Mouse (Mus musculus) cerebellum, adult 2 months (tissue): ENCODE results near the gene Samsn1. TPM values are rescaled to one million over a fixed set of nuclear protein-coding genes. Genes with fewer than 3 reads are reported as not detected.

Source experiments
- DNase-seq, 2 experiments: peaks; one replicate each; pipeline ENCODE4 v3.0.0; 2021
- H3K27ac ChIP-seq: fragments of 200-500 bp; 2 replicates; pipeline ENCODE4 v1.5.1; 2012; ENCODE audit warnings: low read length, control low read depth, inconsistent platforms; ENCODE audit not compliant: insufficient read depth
- H3K27me3 ChIP-seq: fragments of 200-500 bp; 2 replicates; pipeline ENCODE4 v1.6.1; 2012; ENCODE audit warnings: inconsistent platforms, mild to moderate bottlenecking, low read length, moderate library complexity; ENCODE audit not compliant: control insufficient read depth, insufficient read depth
- H3K4me1 ChIP-seq: fragments of 200-500 bp; 2 replicates; pipeline ENCODE4 v1.6.1; 2011; ENCODE audit warnings: low read length; ENCODE audit not compliant: control insufficient read depth, insufficient read depth
- H3K4me3 ChIP-seq: fragments of 200-500 bp; replicated peaks from 2 replicates; pipeline ENCODE3; 2011; ENCODE audit warnings: mild to moderate bottlenecking, low read depth, low read length, control low read depth; ENCODE audit not compliant: insufficient read depth
- CTCF ChIP-seq: fragments of 200-500 bp; IDR thresholded peaks from 2 replicates; pipeline ENCODE4 v1.5.1; 2011; ENCODE audit warnings: low read depth, mild to moderate bottlenecking, control low read depth, low read length, moderate library complexity, borderline replicate concordance; ENCODE audit not compliant: insufficient read depth
- POLR2A ChIP-seq: fragments of 200-500 bp; IDR thresholded peaks from 2 replicates; pipeline ENCODE4 v1.6.1; 2011; ENCODE audit warnings: low read length, control low read depth, borderline replicate concordance; ENCODE audit not compliant: insufficient read depth
- WGBS: fragments of 180-500 bp; shearing (Covaris S2); methylation state at CpG from one replicate; pipeline ENCODE4 v1.1.7; 2018; 5-methylcytosine and 5-hydroxymethylcytosine counted together
- polyA plus RNA-seq: library from polyadenylated mRNA; depleted of rRNA; stranded (reverse); fragments of >200 nt; gene quantifications from 2 replicates; pipeline ENCODE4 v1.2.3, GENCODE M21; 2012

Gene Samsn1
- polyA plus RNA-seq, 1 experiment = 0.80 TPM

DNA sequence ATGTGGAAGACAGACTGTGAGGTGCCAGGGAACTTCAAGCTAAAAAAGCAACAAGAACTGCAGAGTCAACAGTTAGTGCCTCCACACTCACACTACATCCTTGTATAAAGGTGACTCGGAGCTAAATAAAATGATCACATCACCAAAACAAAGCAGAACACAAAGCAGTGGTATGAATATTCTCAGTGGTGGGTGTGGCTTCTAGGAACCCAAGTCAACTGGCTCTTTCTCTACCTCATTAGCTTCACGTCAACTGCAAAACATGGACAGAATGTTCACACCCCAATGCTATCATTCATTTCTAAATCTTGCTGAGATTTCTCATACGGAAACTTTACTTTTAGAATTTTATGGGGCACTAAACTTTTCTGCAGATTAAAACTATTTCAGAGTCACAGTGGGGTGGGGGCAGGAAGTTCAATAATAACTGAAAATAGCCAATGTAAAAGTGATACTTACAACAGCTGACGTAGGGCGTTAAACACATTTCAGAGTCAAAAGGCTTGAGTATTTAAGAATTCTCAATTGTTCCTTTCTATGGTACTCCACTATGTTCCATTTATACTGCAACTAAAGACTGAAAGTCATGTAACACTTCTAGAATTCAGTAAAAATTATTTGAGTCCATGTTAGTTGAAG, 127.7 kb downstream of the Samsn1 start:
- H3K4me1 ChIP-seq = no peaks in the 10 kb centered on the region
- 92% methylated on average over 5 of the region's 5 CpGs for WGBS
- no peaks in the 10 kb centered on the region for H3K27me3 ChIP-seq
- H3K4me3 ChIP-seq = no peak overlapping the region
- no peak for DNase-seq
- H3K27ac ChIP-seq = no peak overlapping the region
- TF ChIP-seq POLR2A (no peak), CTCF (no peak)

DNA sequence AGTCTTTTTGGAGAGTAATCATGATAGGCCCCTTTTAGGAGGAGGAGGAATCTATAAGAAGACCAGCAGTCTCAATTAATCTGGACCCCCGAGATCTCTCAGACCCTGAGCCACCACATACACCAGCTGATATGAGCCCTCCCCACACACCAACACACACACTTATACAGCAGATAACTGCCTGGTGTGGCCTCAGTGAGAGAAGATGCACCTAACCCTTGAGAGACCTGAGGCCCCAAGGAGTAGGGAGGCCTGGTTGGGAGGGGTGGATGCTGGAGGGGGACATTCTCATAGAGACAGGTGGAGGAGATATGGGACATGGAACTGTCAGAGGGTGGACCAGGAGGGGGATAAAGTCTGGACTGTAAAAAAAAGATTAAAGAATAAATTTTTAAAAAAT, 128.6 kb downstream of the Samsn1 start:
- no peak for DNase-seq
- no peak overlapping the region for H3K4me3 ChIP-seq
- H3K27me3 ChIP-seq = no peaks in the 10 kb centered on the region
- H3K27ac ChIP-seq = no peak overlapping the region
- H3K4me1 ChIP-seq = no peaks in the 10 kb centered on the region
- WGBS = 82% methylated on average over 1 of the region's 1 CpGs
- no peak for TF ChIP-seq CTCF
- no peak for TF ChIP-seq POLR2A

DNA sequence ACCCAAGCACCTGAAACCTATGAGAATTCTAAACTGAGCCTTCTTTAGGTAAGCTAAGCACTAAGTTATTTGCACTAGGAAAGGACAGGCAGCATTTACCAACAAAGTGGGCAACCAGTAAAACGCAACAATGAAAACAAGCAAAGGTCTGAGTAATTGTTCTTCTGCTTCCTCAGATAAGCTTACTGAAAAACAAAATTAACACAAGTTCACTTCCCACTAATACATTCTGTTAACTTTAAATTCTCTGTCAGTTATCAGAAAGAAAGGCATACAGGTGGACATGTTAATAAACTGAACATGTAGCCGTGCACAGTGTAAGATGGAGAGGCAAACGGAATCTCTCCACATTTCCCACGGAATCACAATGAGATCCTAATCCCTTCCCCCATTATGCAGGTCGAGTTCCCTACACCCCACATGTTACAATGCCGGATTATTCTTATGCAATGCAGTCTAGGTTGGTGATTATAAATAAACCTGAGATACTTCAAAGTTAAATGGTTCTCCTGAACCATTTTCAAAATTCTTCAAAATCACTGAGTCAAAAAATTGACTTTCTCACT, 132.9 kb downstream of the Samsn1 start:
- Histone ChIP-seq H3K4me1 (no peaks in the 10 kb centered on the region), H3K27ac (no peak overlapping the region), H3K4me3 (no peak overlapping the region), H3K27me3 (no peaks in the 10 kb centered on the region)
- no peak for DNase-seq
- 69% methylated on average over 6 of the region's 6 CpGs for WGBS
- no peak for TF ChIP-seq CTCF
- TF ChIP-seq POLR2A = no peak

DNA sequence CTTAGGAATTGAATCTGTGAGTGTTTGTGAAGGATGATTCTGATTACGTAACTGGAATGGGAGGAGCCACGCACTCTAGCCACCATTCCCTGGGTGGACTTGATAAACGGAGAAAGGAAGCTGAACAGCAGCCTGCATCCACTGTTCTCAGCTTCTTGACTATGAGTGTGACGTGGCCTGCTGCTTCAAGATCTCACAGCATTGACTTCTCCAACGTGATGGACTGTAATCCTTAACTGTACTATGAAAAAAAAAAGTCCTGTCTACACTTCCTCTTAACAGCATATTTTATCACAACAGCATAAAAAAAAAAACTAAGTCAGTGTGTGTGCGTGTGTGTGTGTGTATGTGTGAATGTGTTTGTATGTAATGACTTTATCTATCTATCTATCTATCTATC, 134.9 kb downstream of the Samsn1 start:
- TF ChIP-seq CTCF = no peak
- TF ChIP-seq POLR2A = no peak
- Histone ChIP-seq H3K4me3 (no peak overlapping the region), H3K4me1 (no peaks in the 10 kb centered on the region), H3K27me3 (no peaks in the 10 kb centered on the region), H3K27ac (no peak overlapping the region)
- WGBS = 82% methylated on average over 6 of the region's 6 CpGs
- no peak for DNase-seq

DNA sequence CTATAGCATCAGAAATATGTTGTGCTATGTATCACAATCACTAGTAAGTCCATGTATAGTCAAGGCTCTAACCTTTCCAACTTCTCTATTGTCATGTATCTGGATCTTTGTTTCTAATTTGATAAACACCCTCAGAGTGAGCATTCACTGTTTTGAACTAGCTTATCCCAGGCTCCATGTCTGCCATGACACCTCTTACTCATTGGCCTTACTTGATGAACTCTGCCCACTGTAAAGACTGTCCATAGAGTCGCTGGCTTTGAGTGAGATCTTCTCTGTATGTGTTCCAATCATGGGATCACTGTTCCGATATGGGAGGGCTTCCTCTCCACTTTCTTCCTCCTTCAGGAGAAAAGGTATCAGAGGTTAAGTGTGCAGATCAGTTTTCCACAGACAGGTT, 143.2 kb downstream of the Samsn1 start:
- H3K27me3 ChIP-seq = no peaks in the 10 kb centered on the region
- no peaks in the 10 kb centered on the region for H3K4me1 ChIP-seq
- 85% methylated on average over 2 of the region's 2 CpGs for WGBS
- TF ChIP-seq POLR2A (no peak), CTCF (no peak)
- no peak overlapping the region for H3K27ac ChIP-seq
- DNase-seq = no peak
- no peak overlapping the region for H3K4me3 ChIP-seq

DNA sequence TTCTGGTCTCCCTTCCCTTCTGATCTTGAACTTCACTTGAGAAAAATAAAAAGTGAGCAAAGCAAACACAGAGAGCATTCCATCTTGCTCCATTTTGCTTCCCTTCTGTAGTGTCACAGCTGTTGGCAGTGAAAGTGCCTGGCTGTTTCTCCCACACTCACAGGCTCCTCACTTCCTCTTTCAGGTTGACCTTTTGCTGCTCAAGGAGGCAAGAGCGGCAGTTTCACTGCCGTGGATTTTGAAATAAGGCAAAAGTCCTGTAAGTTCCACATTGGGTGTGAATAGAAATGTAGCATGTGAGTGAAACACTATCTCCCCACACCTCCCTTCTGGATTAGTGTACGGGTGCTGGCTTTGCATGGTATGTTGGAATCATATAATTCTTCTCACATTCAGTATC, 144.9 kb downstream of the Samsn1 start:
- DNase-seq = no peak
- Histone ChIP-seq H3K4me3 (no peak overlapping the region), H3K4me1 (no peaks in the 10 kb centered on the region), H3K27me3 (no peaks in the 10 kb centered on the region), H3K27ac (no peak overlapping the region)
- TF ChIP-seq CTCF (no peak), POLR2A (no peak)
- WGBS = 80% methylated on average over 3 of the region's 3 CpGs

DNA sequence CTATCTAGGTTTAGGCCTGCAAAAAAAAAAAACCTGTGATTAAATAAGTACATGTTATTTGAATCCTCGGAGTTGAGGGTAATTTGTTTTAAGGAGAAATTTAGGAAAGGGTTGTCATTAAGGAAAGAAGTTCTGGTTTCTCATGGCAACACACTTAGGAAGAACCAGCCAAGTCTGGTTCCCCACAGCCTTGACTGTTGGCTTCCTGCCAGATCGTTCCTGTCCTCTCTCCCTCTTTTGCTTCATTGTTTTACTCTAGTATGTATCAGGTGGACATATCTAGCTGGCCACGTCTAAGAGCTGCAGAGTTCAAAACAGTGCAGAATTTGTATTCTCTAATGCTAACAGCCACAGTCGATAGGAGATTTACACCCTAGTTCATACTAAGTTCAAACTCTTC, 146.2 kb downstream of the Samsn1 start:
- 29% methylated on average over 4 of the region's 4 CpGs for WGBS
- DNase-seq = no peak
- no peaks in the 10 kb centered on the region for H3K27me3 ChIP-seq
- H3K27ac ChIP-seq = no peak overlapping the region
- no peak for TF ChIP-seq CTCF
- TF ChIP-seq POLR2A = no peak
- no peaks in the 10 kb centered on the region for H3K4me1 ChIP-seq
- no peak overlapping the region for H3K4me3 ChIP-seq

DNA sequence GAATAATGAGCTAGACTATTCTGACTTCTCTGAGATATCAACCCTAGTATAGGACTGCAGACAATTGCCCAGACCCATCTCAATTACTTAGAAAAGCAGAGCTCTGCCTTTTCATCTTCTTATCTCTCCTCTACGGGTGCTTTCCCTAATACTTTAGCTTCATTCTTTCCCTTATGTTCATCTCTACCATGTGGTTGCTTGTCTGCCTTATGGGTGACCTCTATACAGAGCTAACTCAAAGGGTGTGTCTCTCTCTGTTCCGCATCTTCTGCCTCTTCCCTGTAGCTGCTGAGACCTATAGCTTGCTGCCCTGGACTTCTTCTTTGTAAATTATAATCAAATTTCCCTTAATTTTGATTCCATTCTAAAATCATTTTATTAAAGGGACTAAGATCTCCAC, 147.6 kb downstream of the Samsn1 start:
- no peak for DNase-seq
- H3K4me3 ChIP-seq = no peak overlapping the region
- no peak overlapping the region for H3K27ac ChIP-seq
- H3K27me3 ChIP-seq = no peaks in the 10 kb centered on the region
- no peaks in the 10 kb centered on the region for H3K4me1 ChIP-seq
- WGBS = 85% methylated on average over 2 of the region's 2 CpGs
- TF ChIP-seq POLR2A (no peak), CTCF (no peak)

DNA sequence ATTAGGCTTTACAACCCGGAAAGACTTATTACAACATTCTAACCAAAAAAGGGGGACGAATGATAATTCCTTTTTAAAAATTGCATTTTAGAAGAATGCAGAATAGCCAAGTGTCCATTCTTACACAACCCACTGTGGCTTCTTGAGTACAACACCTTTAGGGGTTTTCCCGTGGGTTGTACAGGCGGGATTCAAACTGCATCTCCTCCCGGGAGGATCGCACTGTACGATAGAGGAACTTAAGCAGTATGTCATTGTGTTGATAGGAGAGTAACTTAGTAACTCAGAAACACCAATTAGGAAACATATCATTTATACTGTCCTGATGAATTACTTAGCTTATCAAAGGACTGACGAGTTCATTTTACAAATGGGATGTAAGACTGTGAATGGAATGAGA, 149.8 kb downstream of the Samsn1 start:
- WGBS = 85% methylated on average over 8 of the region's 8 CpGs
- Histone ChIP-seq H3K27ac (no peak overlapping the region), H3K27me3 (no peaks in the 10 kb centered on the region), H3K4me1 (no peaks in the 10 kb centered on the region), H3K4me3 (no peak overlapping the region)
- DNase-seq = no peak
- no peak for TF ChIP-seq CTCF
- no peak for TF ChIP-seq POLR2A
